Mouse (Mus musculus) kidney, adult 2 months (tissue): ENCODE data around the gene Stn1.

Experiments
- CTCF ChIP-seq: fragments of 200-500 bp; conservative IDR thresholded peaks from 2 replicates; pipeline ENCODE4 v1.5.1; 2011; ENCODE audit warnings: low read depth, mild to moderate bottlenecking, control low read depth, low read length, moderate library complexity, mixed read lengths; ENCODE audit not compliant: insufficient read depth, insufficient read length
- POLR2A ChIP-seq: fragments of 200-500 bp; IDR thresholded peaks from one replicate; pipeline ENCODE4 v1.6.1; 2011; ENCODE audit warnings: low read depth, low read length, control low read depth

- TF ChIP-seq POLR2A (no peak), CTCF (peak; percentile 43)
These were observed 34.7 kb downstream of the Stn1 start for GRCm38 (mm10) chr19:47502563-47502962.
